Mouse (Mus musculus): Measurements from ENCODE around the gene Cfap58.

GRCm38 (mm10) chr19:48081456-48081855, 144.0 kb downstream of the Cfap58 start:
- TF ChIP-seq CTCF (IDR thresholded peaks at IDR 0.05; ENCODE audit: low read depth, low read length) (no peak), GATA1 (IDR thresholded peaks at IDR 0.05; ENCODE audit: borderline replicate concordance, low read length) (no peak)
